Mouse (Mus musculus) bone marrow macrophage, adult 2 months (primary cell): ENCODE measurements around the gene Ttll5.

Experiments used
- CTCF ChIP-seq: IDR thresholded peaks from 2 replicates; pipeline ENCODE4 v1.5.1; 2012; ENCODE audit warnings: low read depth, mild to moderate bottlenecking, low read length, moderate library complexity
- POLR2A ChIP-seq: IDR thresholded peaks from 2 replicates; pipeline ENCODE4 v1.6.1; 2012; ENCODE audit warnings: mild to moderate bottlenecking, low read depth, low read length, borderline replicate concordance

DNA sequence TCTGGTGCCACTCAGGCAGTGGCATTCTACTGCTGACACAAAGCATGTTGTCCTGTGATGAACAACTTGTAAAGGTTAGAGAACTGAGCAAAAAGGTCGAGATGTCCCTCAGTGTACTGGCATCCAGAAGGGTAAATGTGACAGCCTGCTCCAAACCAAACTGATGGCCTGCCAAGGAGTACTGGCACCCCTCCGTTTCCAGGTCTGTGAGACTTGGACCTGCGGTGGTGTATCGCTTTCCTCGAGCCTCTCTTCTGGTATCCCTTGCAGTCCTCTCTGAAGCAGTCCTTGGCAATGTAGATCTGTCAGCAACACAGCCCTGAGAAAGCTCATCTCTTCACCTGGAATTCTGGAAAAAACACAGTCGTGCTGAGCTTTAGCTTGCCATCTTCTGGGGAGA lies 201.0 kb downstream of the Ttll5 start:
- TF ChIP-seq CTCF (no peak), POLR2A (no peak)
